Mouse (Mus musculus) adrenal gland, adult 8-10 months (tissue): ENCODE results near the gene Fam184b. TPM values are rescaled to one million over a fixed set of nuclear protein-coding genes. Genes with fewer than 3 reads are reported as not detected.

ENCODE experiments used
- DNase-seq: peaks from one replicate; pipeline ENCODE4 v3.0.0; 2022
- total RNA-seq, 4 experiments: library from RNA; stranded (reverse); gene quantifications; 2 replicates each; pipeline ENCODE4 v1.2.4; 2022

Fam184b gene
- total RNA-seq, 4 experiments from 2014 or later: 0.24 to 0.43 (median 0.36) TPM

- DNase-seq: no peak
Observed at GRCm38 (mm10) chr5:45595363-45596039, 43.9 kb downstream of the Fam184b start.

- DNase-seq: no peak
Observed at GRCm38 (mm10) chr5:45593276-45593675, 46.1 kb downstream of the Fam184b start.

GRCm38 (mm10) chr5:45590094-45590493 is 49.3 kb downstream of the Fam184b start:
- DNase-seq: no peak

- no peak for DNase-seq
Observed at GRCm38 (mm10) chr5:45584601-45585000, 54.8 kb downstream of the Fam184b start.

- no peak for DNase-seq
Observed at GRCm38 (mm10) chr5:45580279-45580678, 59.1 kb downstream of the Fam184b start.

- no peak for DNase-seq
Observed at GRCm38 (mm10) chr5:45577376-45577775, 62.0 kb downstream of the Fam184b start.

- no peak for DNase-seq
Observed at GRCm38 (mm10) chr5:45576716-45577115, 62.7 kb downstream of the Fam184b start.

GRCm38 (mm10) chr5:45572816-45573215 is 66.6 kb downstream of the Fam184b start:
- peak; percentile 10 for DNase-seq

GRCm38 (mm10) chr5:45565829-45566228 is 73.6 kb downstream of the Fam184b start:
- no peak for DNase-seq

GRCm38 (mm10) chr5:45564054-45564453 is 75.4 kb downstream of the Fam184b start:
- DNase-seq: no peak

- no peak for DNase-seq
Observed at GRCm38 (mm10) chr5:45549586-45549985, 89.8 kb downstream of the Fam184b start.

GRCm38 (mm10) chr5:45543374-45543773 is 96.0 kb downstream of the Fam184b start:
- DNase-seq: peak; percentile 12

GRCm38 (mm10) chr5:45539502-45539901 is 99.9 kb downstream of the Fam184b start:
- DNase-seq: no peak

- no peak for DNase-seq
Observed at GRCm38 (mm10) chr5:45535177-45535576, 104.2 kb downstream of the Fam184b start.

GRCm38 (mm10) chr5:45534319-45535098 is 104.9 kb downstream of the Fam184b start:
- DNase-seq: peak; percentile 20

- DNase-seq: no peak
Observed at GRCm38 (mm10) chr5:45529696-45530095, 109.7 kb downstream of the Fam184b start.

- no peak for DNase-seq
Observed at GRCm38 (mm10) chr5:45526338-45526737, 113.1 kb downstream of the Fam184b start.

- DNase-seq: no peak
Observed at GRCm38 (mm10) chr5:45525101-45525500, 114.3 kb downstream of the Fam184b start.

GRCm38 (mm10) chr5:45521601-45522000 is 117.8 kb downstream of the Fam184b start:
- DNase-seq: no peak

- DNase-seq: no peak
Observed at GRCm38 (mm10) chr5:45520809-45521110, 118.7 kb downstream of the Fam184b start.

- DNase-seq: peak; percentile 90
Observed at GRCm38 (mm10) chr5:45519960-45520808, 119.2 kb downstream of the Fam184b start, which contains the start of gene Med28. Med28 (plus strand) TSS chr5:45520229.

- DNase-seq: no peak
Observed at GRCm38 (mm10) chr5:45515151-45515743, 124.2 kb downstream of the Fam184b start.

- DNase-seq: no peak
Observed at GRCm38 (mm10) chr5:45514599-45514998, 124.8 kb downstream of the Fam184b start.
